Comparison of ENCODE assay signal across 17 mouse cellular contexts in the genomic region with DNA sequence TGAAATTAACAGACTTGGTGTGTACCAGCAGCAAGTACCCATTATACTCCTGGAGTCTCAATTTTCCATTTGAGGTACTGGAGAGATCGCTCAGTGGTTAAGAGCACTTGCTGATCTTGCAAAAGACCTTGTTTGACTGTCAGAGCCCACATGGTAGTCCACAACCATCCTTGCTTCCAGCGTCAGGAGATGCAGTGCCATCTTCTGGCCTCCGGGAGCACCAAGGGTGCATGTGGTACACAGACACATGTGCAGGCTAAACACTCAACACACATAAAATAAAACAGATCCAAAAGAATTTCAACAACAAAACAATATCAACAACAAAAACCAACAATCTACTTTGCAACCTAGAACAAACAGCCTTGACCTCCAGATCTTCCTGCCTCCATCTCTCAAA. TPM values are rescaled to one million over a fixed set of nuclear protein-coding genes. Genes with fewer than 3 reads are reported as not detected.
DNase-seq lines count a peak whose midpoint lies in the region; ATAC-seq and TF ChIP-seq lines count a peak whose summit lies in the region.
"Had no signal": no experiment of that assay in that cellular context is flagged by ENCODE, and none has a peak within 500 bp of the region (broad histone marks: within the 10 kb centered on the region; RNA-seq: fewer than 3 reads in every experiment).

No protein-coding gene starts in this region.

- no peak overlapping the region for H3K27ac ChIP-seq in ES-Bruce4 (ENCODE audit: insufficient read depth, low read length)
- H3K27ac ChIP-seq: embryonic facial prominence, embryonic 15.5 days; forebrain, embryonic 15.5 days; liver, embryonic 13.5 days had no signal

- intact Hi-C loops in heart, postnatal 10 days (cut with DNase I) = no loop called here

- TF ChIP-seq POLR2A in lung, adult 2 months (IDR thresholded peaks at IDR 0.05; ENCODE audit: borderline replicate concordance, extremely low read depth, low read depth, low read length) = no peak
- no peak for TF ChIP-seq POLR2A in ES-Bruce4 (IDR thresholded peaks at IDR 0.05; ENCODE audit: insufficient read depth, low read length)

- TF ChIP-seq EP300 in ES-Bruce4 (IDR thresholded peaks at IDR 0.05; ENCODE audit: insufficient read depth, low read depth, low read length) = no peak

- DNase-seq in heart, adult 11 months = peak; percentile 23
- DNase-seq in heart, postnatal 10 days = no peak
- DNase-seq in lung, adult 2 months = no peak
- DNase-seq in lung, postnatal 14 days = no peak
- no peak for DNase-seq in gastrocnemius, postnatal 4 days (ENCODE audit: low spot score in 2 of 2)
- no peak for DNase-seq in adrenal gland, postnatal 14 days
- DNase-seq: cerebellum, postnatal 36 days; gastrocnemius, postnatal 36 days; kidney, postnatal 10 days; liver, embryonic 13.5 days had no signal

- H3K36me3 ChIP-seq in ES-Bruce4 (ENCODE audit: control insufficient read depth, insufficient read depth, low read length, poor library complexity, severe bottlenecking) = no peaks in the 10 kb centered on the region
- H3K36me3 ChIP-seq: embryonic facial prominence, embryonic 15.5 days; liver, embryonic 13.5 days had no signal

- peak; percentile 22; the same call in 1 of the 2 replicates for TF ChIP-seq CTCF in lung, adult 2 months (IDR thresholded peaks at IDR 0.05; ENCODE audit: insufficient read depth, low read length)
- peak; percentile 36 for TF ChIP-seq CTCF in ES-Bruce4 (IDR thresholded peaks at IDR 0.05; ENCODE audit: low read depth, low read length)

- 0 out of 2 replicates have a peak, but pooled peaks cover 2% of the 10 kb centered on the region for H3K4me1 ChIP-seq in lung, adult 2 months (ENCODE audit: control insufficient read depth, insufficient read depth, low read length)
- H3K4me1 ChIP-seq in ES-Bruce4 (ENCODE audit: control insufficient read depth, insufficient read depth, low read length) = no peaks in the 10 kb centered on the region
- H3K4me1 ChIP-seq: embryonic facial prominence, embryonic 15.5 days; liver, embryonic 13.5 days had no signal

- H3K9ac ChIP-seq in ES-Bruce4 (ENCODE audit: low read depth, poor library complexity, severe bottlenecking) = no peak overlapping the region
- H3K9ac ChIP-seq: embryonic facial prominence, embryonic 15.5 days; forebrain, embryonic 15.5 days; liver, embryonic 13.5 days had no signal

- no peaks in the 10 kb centered on the region for H3K9me3 ChIP-seq in ES-Bruce4 (replicated peaks; ENCODE audit: control insufficient read depth, insufficient read depth, low read length, poor library complexity, severe bottlenecking)
- H3K9me3 ChIP-seq: embryonic facial prominence, embryonic 15.5 days; forebrain, embryonic 15.5 days; liver, embryonic 13.5 days had no signal

- no peaks in the 10 kb centered on the region for H3K27me3 ChIP-seq in ES-Bruce4 (ENCODE audit: control insufficient read depth, insufficient read depth, low read length, poor library complexity, severe bottlenecking)
- H3K27me3 ChIP-seq: embryonic facial prominence, embryonic 15.5 days; forebrain, embryonic 15.5 days had no signal

- 0 out of 2 replicates have a peak, but pooled peaks have one; percentile 42 for ATAC-seq in common myeloid progenitor, adult 5-6 weeks (replicated peaks; ENCODE audit: low read depth, poor library complexity, severe bottlenecking)
- ATAC-seq: forebrain, embryonic 15.5 days had no signal

- WGBS in lung, adult 2 months = 53% methylated on average over 3 of the region's 3 CpGs

- no peak overlapping the region for H3K4me3 ChIP-seq in lung, adult 2 months (replicated peaks; ENCODE audit: extremely low read depth, low read depth, low read length)
- no peak overlapping the region for H3K4me3 ChIP-seq in ES-Bruce4 (ENCODE audit: low read depth, low read length)
- H3K4me3 ChIP-seq: embryonic facial prominence, embryonic 15.5 days; forebrain, embryonic 15.5 days; liver, embryonic 13.5 days; myocyte had no signal

RNA-seq across cellular contexts. Expression of gene Sema4f, which starts 14.6 kb away (rescaled TPM):
- under 1 TPM; 0.22 to 0.29 TPM for total RNA-seq in heart, postnatal 10 days (2021)
- polyA plus RNA-seq in lung, adult 2 months (2012; rRNA removed) = 15.3 and 18.3 TPM in 2 replicates
- polyA plus RNA-seq in ES-Bruce4 (2011; ENCODE audit: insufficient read depth, insufficient read length, low read depth, missing spikeins) = 1.2 and 1.9 TPM in 2 replicates
- total RNA-seq in common myeloid progenitor, adult 5-6 weeks (2017) = not detected in 2 replicates
- total RNA-seq in gastrocnemius, postnatal 4 days (2021) = 1 to 10 TPM in 1 of 2 experiments, under 1 TPM in 1; 0.78 to 1.0 TPM
- total RNA-seq in adrenal gland, postnatal 14 days (2021) = 0.48 and 1.8 TPM in 2 replicates
- polyA plus RNA-seq: heart, embryonic 14.5 days had no signal

RNA-seq across cellular contexts. Expression of gene M1ap, which starts 21.7 kb away (rescaled TPM):
- under 1 TPM in 1 of 2 experiments, not detected in 1; 0.53 TPM for total RNA-seq in heart, postnatal 10 days (2021)
- 2.3 and 3.5 TPM in 2 replicates for polyA plus RNA-seq in lung, adult 2 months (2012; rRNA removed)
- 2.2 and 2.3 TPM in 2 replicates for polyA plus RNA-seq in ES-Bruce4 (2011; ENCODE audit: insufficient read depth, insufficient read length, low read depth, missing spikeins)
- total RNA-seq in common myeloid progenitor, adult 5-6 weeks (2017) = 0.39 and 7.7 TPM in 2 replicates
- under 1 TPM in 1 of 2 experiments, not detected in 1; 0.88 TPM for total RNA-seq in gastrocnemius, postnatal 4 days (2021)
- not detected in 2 replicates for total RNA-seq in adrenal gland, postnatal 14 days (2021)
- total RNA-seq: gastrocnemius, postnatal 36 days; left cerebral cortex, adult 18-20 months had no signal
- polyA plus RNA-seq: forebrain, embryonic 15.5 days had no signal
